Mouse (Mus musculus): ENCODE results near the gene Slc38a5. TPM values are rescaled to one million over a fixed set of nuclear protein-coding genes. Genes with fewer than 3 reads are reported as not detected.

Gene Slc38a5
- polyA plus RNA-seq, 1 experiment, result 10.4 TPM

DNA sequence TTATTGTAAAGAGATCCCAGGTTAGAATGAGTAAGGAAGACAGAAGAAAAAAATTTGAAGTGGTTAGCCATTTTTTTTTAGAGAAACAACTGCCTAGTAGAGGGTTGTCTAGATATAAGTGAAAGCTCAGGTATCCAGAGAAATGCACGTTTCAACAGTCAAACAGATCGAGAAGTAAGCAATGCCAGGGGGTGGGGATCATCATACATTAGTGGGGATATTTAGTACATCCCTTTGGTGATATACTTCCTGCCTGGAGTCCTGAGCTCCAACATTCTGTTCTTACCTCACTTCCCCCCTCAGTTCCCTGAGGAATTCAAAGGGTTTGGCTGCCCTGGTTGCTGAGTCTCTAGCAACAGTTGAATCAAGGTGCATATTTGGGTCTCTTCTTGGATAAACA lies 56.2 kb downstream of the Slc38a5 start, which contains the start of gene Ssxb10:
Gene Ssxb10 (plus strand): TSS at position 301 of the 400 bp plus-strand sequence.
- H3K27ac ChIP-seq (ENCODE audit: insufficient read depth, low read length), result no peak within 1 kb of the TSS
- H3K27me3 ChIP-seq (ENCODE audit: control insufficient read depth, insufficient read depth, low read length), result no peaks in the 10 kb centered on the region
- WGBS, result 56% methylated on average over 2 of the region's 2 CpGs
- H3K4me3 ChIP-seq (replicated peaks; ENCODE audit: insufficient read depth, low read depth, low read length), result no peak within 1 kb of the TSS
- no peaks in the 10 kb centered on the region for H3K4me1 ChIP-seq (ENCODE audit: control insufficient read depth, insufficient read depth, low read length)
- DNase-seq, result no peak
- TF ChIP-seq POLR2A (IDR thresholded peaks at IDR 0.05; ENCODE audit: borderline replicate concordance, insufficient read depth, low read length) (no peak), CTCF (IDR thresholded peaks at IDR 0.05; ENCODE audit: borderline replicate concordance, insufficient read depth, low read depth, low read length) (no peak)

Other genes with a start within 250 kb of the Slc38a5 start
- gene Suv39h1, start 196.4 kb upstream of the Slc38a5 start, polyA plus RNA-seq (2012; rRNA removed), result 22.3 and 22.7 TPM in 2 replicates
- 0.44 and 0.67 TPM in 2 replicates for gene Was, start 180.6 kb upstream of the Slc38a5 start, polyA plus RNA-seq (2012; rRNA removed)
- 131 and 141 TPM in 2 replicates for gene Wdr13, start 138.2 kb upstream of the Slc38a5 start, polyA plus RNA-seq (2012; rRNA removed)
- 276 and 291 TPM in 2 replicates for gene Rbm3, start 125.3 kb upstream of the Slc38a5 start, polyA plus RNA-seq (2012; rRNA removed)
- gene Tbc1d25, start 95.0 kb upstream of the Slc38a5 start, polyA plus RNA-seq (2012; rRNA removed), result 27.4 and 30.5 TPM in 2 replicates
- 59.9 and 68.5 TPM in 2 replicates for gene Ebp, start 77.6 kb upstream of the Slc38a5 start, polyA plus RNA-seq (2012; rRNA removed)
- 250 and 287 TPM in 2 replicates for gene Porcn, start 64.6 kb upstream of the Slc38a5 start, polyA plus RNA-seq (2012; rRNA removed)
- gene Ftsj1, start 18.7 kb upstream of the Slc38a5 start, polyA plus RNA-seq (2012; rRNA removed), result 45.9 and 50.1 TPM in 2 replicates
- not detected in 2 replicates for gene Ssxb10, start 56.3 kb downstream of the Slc38a5 start, polyA plus RNA-seq (2012; rRNA removed)
- not detected in 2 replicates for gene Ssxb9, start 95.8 kb downstream of the Slc38a5 start, polyA plus RNA-seq (2012; rRNA removed)
- gene Ssxb1, start 142.2 kb downstream of the Slc38a5 start, polyA plus RNA-seq (2012; rRNA removed), result not detected in 2 replicates
- gene Ssxb2, start 190.6 kb downstream of the Slc38a5 start, polyA plus RNA-seq (2012; rRNA removed), result not detected in 2 replicates